Mouse (Mus musculus) neural tube, embryonic 10.5 days (tissue): Measurements from ENCODE around the gene Sipa1l1.

ENCODE experiments used
- DNase-seq: peaks from one replicate; pipeline ENCODE4 v3.0.0-alpha.2; 2017; ENCODE audit warnings: low spot score; ENCODE audit errors: extremely low spot score

Sipa1l1 gene

DNA sequence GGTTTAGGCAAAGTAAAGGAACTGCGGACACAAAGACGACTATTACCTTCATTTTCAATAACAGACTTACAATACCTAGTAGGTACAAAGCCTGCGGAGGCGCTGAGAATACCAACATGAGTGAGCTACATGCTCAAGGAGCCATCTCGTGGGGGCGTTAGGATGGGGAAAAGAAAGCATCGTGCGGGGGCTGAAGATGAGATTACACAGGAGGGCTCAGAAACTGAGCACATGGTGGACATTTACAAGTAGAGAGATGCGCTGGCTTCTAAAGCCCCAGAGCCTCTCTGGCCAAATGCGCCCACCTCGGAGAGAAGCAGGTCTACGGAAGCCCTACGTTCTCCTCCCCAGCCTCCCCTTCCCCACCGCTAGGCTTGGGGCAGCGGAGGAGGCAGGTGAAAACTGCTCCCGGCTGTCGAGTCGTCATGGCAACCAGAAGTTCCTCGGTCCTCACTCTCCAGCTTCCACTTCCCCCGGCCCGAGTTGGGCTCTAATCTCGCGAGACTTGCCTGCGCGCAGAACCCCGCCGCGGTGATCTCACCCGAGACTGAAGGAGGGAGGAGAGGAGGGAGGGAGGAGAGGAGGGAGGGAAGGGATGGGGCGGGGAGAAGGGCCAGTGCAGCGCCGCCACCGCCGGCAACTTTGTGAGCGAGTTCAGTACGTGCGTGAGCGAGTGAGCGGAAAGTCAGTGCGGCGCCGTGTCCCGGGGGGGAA is at the start of gene Sipa1l1:
Sipa1l1 (plus strand) TSS at position 501 of the 714 bp plus-strand sequence.
- peak; percentile 96 for DNase-seq

GRCm38 (mm10) chr12:82121947-82122346 is 47.2 kb upstream of the Sipa1l1 start:
- DNase-seq: no peak

DNA sequence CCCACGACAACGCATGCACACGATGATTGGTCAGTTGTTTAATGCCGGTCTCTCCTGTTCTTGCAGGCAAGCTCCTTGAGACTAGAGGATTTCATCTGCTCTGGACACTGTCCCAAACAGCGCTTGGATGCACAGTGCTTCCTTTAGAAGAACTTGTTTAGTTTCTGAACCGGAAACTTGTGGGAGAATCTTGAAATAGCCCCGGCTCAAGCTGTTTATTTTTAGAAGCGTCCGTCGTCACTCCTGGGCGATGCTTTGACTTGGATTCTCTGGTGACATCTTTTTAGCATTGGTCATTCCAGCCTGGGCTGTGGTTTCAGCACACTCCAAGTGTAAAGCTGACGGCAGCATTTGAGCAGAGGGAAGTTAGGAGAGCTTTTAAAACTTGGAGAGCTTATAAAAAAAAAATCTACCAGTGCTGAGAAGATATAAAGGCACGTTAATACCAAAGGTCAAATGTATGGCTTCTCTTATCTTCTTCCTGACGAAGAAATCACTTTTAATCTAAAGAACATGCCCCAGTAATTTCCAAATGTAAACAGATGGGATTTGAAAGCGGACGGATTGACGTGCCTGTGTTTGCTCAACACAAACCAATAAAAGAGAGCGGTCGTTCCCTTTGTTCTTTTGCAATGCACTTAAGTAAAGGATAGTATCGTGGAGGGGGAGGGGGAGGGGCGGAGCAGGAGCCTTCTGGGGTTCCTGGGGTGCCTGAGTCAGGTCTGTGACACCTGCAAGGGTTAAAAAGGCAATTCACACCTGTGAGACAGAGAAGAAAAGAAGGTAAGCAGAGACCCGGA is 46.5 kb upstream of the Sipa1l1 start:
- DNase-seq: no peak

- DNase-seq: no peak
Measured at GRCm38 (mm10) chr12:82126796-82127195, 42.3 kb upstream of the Sipa1l1 start.

DNA sequence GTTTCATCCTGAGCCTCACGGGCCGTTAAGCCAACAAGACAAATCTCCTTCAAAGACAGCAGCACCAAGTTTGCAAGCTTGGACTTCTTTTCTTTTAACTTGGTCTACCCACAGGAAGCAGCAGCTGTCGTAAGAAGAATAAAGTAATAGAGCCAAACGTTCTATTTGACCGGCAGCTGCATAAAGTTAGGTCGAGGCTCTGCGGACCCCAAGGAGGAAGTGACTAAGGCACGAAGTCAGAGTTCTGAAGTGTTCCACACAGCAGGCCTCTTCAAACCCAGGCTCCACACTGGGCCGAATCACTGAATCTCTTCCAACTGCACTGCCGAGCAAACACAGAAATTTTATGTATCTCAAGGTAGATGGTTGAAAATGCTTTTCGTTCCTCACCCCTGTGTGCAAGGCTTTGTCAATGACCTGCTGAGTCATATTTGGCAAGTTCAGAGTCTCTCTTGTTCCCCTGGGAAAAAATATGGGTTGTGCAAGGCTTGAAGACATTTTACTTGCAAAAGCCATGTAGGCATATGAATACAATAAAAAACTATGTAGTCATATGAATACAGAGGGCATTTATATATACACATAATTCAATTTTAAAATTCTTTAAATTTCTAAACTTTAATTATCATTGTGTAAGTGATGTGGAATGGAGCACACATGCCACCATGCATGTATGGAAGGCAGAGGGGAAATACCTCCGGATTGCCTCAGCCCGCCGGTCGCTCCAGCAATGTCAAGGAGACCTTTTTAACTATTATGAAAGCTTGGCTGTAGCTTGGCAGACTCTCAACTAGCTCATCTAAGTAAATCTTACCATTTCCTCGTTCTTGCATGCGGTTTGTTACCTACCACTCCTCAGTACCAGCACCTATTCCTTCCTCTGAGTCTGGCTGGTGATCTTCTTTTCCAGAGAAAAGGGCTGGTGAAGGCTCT is 29.6 kb upstream of the Sipa1l1 start:
- no peak for DNase-seq

DNA sequence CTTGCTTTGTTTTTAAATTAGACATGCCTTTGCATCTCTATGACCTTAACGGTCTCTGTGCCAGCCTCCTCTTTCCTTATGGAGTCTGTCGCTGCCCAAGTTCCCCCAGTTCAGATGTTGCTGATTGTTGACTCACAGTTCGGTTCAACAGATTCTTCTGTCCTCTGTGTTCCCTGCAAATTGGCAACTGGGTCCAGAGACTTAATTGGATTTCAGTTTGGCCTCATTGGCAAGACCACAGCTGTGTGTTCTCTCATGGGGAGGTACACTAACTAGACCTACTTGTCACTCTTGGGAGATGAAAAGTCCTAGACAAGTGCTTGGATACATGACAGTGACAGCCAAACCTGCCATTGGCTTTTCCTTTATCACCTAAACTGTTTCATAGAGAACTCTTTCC is 25.7 kb upstream of the Sipa1l1 start:
- DNase-seq: no peak

DNA sequence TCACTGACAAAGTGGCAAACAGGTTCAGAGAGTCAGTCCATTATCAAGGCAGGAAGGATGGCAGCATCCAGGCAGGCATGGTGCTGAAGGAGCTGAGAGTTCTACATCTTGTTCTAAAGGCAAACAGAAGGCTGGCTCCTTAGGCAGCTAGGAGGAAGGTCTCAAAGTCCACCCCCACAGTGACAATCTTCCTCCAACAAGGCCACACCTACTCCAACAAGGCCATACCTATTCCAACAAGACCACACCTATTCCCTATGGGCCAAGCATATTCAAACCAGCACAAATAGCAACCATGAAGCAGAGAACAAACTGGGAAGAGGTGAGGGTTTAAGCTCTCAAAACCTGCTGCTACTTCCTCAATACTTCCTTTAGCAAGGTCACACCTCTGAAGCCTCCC is 23.9 kb upstream of the Sipa1l1 start:
- DNase-seq: no peak

- no peak for DNase-seq
Measured at GRCm38 (mm10) chr12:82147021-82147693, 22.0 kb upstream of the Sipa1l1 start.

- no peak for DNase-seq
Measured at GRCm38 (mm10) chr12:82148328-82148930, 20.7 kb upstream of the Sipa1l1 start.

DNA sequence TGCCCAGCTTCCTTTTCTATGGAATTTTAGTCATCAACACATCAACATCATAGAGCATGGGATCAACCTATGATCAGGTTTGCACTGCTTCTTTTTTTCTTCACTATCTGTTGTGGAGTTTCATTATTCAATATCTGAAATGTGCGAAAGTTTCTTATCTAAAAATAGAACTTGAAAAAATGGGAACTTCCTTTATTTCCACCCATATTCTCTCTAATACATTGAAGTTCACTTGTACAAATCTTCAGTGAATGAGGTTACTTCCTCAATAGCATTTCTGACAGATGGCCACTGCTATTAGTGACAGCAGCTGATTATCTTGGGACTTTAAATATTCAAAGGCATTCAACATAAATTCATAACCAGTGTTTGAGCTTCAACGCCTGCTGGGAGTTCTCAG is 18.1 kb upstream of the Sipa1l1 start:
- no peak for DNase-seq

DNA sequence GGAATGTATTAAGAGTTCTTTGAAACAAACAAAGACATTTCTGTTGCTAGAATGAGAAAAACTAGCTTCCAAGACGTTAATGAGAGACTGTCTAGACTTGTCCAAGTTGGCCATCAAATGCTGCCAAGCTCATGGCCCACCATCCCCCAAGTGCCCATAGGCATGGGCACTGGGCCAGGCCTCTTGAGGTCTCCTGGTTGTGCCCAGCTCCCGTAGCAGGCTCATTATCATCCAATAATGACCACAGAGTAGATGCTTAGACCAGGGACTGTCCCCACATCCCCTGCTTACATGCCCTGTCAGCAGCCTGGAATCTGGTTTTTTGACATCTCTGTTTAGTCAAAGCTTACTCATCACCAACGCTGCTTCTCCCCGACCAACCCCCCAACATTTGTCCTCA is 14.6 kb upstream of the Sipa1l1 start:
- no peak for DNase-seq

DNA sequence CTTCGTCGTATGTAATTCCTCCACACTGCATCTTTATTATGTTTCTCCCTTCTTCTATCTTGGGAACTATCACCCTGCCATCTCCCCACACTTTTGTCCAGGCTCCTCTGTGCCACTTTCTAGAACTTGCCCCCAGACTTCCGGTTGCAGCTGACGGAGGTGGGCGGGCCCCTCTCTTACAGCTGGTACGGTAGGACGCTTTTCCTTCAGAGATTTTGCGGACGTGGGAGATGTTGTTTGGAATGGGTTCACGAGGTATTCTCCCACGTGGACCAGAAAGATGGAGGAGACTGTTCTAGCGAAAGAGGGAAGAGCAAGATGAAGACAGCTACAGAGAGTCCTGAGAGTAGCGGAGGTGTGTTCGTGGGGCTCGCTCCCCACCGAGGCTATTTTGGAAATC is 10.6 kb upstream of the Sipa1l1 start:
- DNase-seq: no peak

GRCm38 (mm10) chr12:82159372-82159771 is 9.7 kb upstream of the Sipa1l1 start:
- DNase-seq: no peak

DNA sequence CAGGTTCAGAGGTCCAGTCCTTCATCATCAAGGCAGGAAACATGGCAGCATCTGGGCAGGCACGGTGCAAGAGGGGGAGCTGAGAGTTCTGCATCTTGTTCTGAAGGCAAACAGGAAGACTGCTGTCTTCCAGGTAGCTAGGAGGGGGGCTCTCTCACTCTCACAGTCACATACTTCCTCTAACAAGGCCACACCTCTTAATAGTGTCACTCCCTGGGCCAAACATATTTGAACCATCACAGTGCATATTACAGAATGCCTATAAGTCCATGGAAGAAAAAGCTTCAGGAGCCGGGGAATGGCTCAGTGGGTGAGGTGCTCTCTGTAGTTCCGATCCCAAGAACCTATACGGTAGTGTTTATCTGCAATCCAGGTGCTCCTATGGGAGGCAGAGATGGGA is 3.5 kb upstream of the Sipa1l1 start:
- DNase-seq: no peak

DNA sequence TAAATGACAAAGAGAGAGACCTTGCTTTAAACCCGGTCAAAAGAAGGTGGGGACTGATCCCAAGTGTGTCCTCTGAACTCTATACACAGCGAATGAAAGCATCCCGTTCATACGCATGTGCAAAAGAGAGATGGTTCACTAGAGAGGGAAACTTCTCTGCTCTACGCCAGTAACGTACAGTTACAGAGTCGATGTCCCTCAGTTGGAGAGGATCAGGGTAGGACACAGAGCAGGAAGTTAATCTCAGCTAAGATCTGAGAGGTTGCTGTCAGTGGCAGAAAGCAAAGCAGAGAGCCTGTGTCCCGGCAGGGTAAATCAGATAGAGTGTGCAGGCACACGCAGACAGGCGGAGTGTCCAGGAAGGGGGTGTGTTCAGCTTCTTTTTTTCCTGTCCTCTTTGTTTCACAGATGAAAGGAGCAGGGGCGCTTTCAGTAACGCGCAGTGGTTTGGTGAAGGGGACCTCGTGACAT is 3.0 kb upstream of the Sipa1l1 start:
- no peak for DNase-seq

DNA sequence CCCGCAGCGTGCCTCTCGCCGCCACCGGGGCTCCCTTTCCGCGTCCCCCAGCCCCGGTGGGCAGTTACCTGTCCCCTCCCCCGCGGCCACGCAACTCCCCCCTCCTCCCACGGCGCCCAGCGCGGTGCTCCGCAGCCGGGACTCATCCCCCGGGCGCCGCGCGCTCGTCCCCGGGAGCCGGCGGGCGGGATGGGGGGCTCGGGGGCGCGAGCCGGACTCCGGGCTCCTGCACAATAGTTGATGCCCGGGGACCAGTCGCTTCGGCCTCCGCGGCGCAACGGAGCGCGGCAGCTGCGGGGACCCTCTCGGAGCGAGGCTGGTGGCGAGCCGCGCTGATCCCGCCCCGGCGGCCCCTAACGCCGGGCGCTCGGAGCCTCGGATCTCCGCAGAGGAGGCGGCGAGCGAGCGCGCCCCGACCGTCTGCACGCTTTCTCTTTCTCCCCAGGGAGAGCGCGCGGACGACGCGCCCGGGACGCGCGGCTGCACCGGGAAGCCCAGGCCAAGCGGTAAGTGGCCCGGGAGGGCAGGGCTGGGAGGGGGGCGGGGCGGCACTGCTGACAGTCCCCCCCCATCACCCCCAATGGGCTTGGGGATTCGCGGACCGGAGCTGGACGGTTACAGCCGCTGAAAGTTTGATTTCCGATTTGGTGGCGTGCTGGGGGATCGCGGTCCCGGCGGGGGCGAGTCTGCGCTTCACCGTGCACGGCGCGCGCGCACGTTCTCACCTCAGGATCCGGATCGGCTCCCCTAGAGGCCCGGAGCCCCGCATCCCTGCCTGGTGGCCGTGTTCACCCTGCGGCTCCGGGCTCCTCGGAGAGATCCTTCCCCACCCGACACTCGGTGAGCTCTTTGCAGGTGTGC is 681 bp downstream of the Sipa1l1 start:
- peak; percentile 82 for DNase-seq

GRCm38 (mm10) chr12:82170461-82171279 is 1.6 kb downstream of the Sipa1l1 start:
- DNase-seq: no peak

- no peak for DNase-seq
Measured at GRCm38 (mm10) chr12:82171591-82171990, 2.5 kb downstream of the Sipa1l1 start.

DNA sequence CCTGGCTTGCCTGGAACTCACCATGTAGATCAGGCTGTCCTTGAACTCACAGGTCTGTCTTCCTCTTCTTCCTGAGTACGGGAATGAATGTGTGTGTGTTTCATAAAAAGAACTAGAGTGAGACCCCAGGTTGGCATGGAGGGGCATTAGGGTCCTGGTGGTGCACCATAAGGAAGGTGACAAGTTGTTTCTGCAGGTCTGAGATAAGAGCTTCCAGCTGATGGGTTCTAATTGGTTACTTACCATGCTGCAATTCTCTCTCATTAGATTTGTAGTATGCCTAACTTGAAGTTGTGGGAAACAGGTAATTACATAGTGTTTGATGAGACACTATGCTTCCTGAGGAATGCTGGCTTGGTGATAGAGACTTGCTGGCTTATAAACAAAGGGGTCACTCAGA is 4.5 kb downstream of the Sipa1l1 start:
- DNase-seq: no peak
